Mouse (Mus musculus): ENCODE data around the gene Notch3. TPM values are rescaled to one million over a fixed set of nuclear protein-coding genes. Genes with fewer than 3 reads are reported as not detected.
"Not testable (repeated sequence)": the region's sequence is repeated elsewhere in the genome, so short reads cannot be mapped to it uniquely, and the experiment has no call there.

Gene Notch3
- polyA plus RNA-seq, 1 experiment: not detected

DNA sequence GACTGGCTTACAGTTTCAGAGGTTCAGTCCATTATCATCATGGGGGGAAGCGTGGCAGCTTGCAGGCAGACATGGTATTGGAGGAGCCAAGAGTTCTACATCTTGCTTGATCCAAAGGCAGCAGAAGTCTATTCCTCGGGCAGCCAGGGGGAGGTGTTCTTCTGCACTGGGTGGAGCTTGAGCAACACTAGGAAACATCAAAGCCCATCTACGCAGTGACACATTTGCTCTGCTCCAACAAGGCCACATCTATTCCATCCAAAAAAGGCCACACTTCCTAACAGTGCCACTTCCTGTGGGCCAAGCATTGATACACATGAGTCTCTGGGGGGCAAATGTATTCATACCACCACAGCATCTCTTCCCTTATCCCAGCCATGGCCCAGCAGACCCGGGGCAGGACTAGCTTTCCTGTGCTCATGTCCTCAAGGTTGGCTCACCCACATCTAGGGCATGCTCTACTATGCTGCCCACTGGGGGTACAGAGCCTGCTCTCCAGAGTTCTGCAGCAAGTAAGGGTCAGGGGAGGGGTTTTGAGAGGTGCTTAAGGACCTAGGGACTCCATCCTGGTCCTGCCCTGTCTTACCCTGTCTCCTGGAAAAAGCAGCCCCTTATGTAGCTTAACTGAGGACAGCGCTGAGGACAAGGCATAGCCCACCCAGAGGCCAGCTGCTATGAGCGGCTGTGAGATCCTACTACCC, 49.9 kb downstream of the Notch3 start:
- peaks cover 50% of the 10 kb centered on the region for H3K36me3 ChIP-seq (ENCODE audit: control insufficient read depth)
- no peak for TF ChIP-seq TAL1 (IDR thresholded peaks at IDR 0.05; ENCODE audit: low read length)
- TF ChIP-seq GATA1 (IDR thresholded peaks at IDR 0.05; ENCODE audit: low read length): no peak
- H3K4me1 ChIP-seq (ENCODE audit: control insufficient read depth): peaks cover 91% of the 10 kb centered on the region
- H3K9me3 ChIP-seq (ENCODE audit: control insufficient read depth, low read length): no peaks in the 10 kb centered on the region
- no peaks in the 10 kb centered on the region for H3K27me3 ChIP-seq (ENCODE audit: control insufficient read depth)
- peak overlapping the region; percentile 45 for H3K4me3 ChIP-seq (replicated peaks)

DNA sequence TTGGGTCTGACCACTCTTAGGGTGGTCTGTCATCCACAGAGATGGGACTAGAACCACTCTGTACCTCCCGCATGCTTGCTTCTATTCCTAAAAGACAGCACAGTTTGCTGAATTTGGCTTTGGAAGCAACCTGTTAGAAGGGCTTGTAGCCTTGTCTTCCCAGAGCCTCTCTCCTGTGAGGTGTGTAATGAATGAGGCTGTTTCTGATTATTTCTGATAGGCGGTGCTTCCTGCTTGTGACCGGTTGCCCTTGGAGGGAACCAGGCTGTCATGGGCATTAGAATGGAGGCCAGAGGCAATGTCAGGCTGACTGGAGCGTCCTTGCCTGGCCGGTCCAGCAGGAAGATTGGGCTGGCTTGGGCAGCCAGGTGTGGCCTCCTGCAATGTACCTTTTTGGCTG, 52.2 kb downstream of the Notch3 start:
- Histone ChIP-seq H3K4me1 (ENCODE audit: control insufficient read depth) (peaks cover 96% of the 10 kb centered on the region), H3K4me3 (replicated peaks) (peak overlapping the region; percentile 82), H3K36me3 (ENCODE audit: control insufficient read depth) (peaks cover 50% of the 10 kb centered on the region)
- not testable (repeated sequence) for H3K27me3 ChIP-seq (ENCODE audit: control insufficient read depth); H3K9me3 ChIP-seq (ENCODE audit: control insufficient read depth, low read length)

DNA sequence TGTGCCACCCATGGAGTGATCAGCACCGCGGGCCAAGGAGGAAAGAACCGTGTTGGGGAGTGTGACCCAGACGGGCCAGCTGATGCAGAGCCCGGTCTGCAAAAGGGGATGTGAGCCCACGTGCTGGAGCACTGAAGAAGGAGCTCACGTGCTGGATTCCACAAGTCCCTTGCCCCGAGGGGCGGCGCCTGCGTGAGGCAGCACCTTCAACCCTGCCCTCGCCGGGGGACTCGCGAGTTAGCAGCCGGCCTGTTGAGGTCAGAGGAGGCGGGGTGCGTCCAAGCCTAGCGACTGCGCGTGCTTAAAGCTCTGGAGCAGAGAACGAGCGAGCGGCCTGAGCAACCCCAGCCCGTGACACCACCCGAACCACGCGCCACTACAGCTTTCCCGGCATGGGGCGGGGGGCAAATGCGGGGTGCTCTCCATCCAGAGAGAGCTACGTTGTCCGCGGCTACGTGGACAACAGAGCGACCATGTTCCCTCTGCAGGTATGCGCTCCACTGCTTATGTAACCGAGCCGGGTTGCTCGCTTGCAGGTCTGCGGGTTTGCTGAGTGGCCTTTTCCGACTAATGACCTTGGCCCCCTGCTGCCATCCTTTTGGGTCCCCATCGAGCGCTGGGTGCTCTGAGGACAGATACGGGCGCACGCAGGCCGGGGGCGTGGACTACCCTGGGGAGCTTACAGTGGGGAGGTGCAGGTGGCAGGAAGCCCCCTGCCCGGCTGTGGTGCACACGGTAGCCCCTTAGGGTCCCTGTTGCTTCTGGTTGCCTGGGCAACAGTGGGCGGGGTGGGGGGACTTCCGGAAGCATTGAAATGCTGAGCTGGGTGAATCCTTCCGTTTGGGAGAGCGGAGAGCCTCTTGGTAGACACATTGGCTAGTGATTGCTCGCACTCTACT, 52.9 kb downstream of the Notch3 start:
- Histone ChIP-seq H3K36me3 (ENCODE audit: control insufficient read depth) (peaks cover 45% of the 10 kb centered on the region), H3K9me3 (ENCODE audit: control insufficient read depth, low read length) (no peaks in the 10 kb centered on the region), H3K4me3 (replicated peaks) (peak overlapping the region; percentile 82), H3K4me1 (ENCODE audit: control insufficient read depth) (peaks cover 97% of the 10 kb centered on the region), H3K27me3 (ENCODE audit: control insufficient read depth) (no peaks in the 10 kb centered on the region)
- no peak for TF ChIP-seq GATA1 (IDR thresholded peaks at IDR 0.05; ENCODE audit: low read length)

DNA sequence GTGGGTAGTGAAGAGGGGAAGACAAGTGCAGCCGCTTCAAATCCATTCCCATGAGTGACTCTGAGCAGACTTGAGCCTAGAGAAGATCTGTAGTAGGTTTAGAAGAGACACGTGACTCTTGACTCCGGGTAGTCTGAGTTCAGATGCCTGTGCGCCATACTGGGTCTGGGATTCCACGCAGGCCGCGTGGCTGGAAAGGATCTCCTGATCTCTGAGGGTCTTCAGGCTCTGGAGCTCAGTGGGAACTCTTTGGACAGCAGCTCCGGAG, 53.5 kb downstream of the Notch3 start:
- H3K4me3 ChIP-seq (replicated peaks): peak overlapping the region; percentile 82
- H3K4me1 ChIP-seq (ENCODE audit: control insufficient read depth): peaks cover 97% of the 10 kb centered on the region
- no peaks in the 10 kb centered on the region for H3K9me3 ChIP-seq (ENCODE audit: control insufficient read depth, low read length)
- TF ChIP-seq TAL1 (IDR thresholded peaks at IDR 0.05; ENCODE audit: low read length) (no peak), GATA1 (IDR thresholded peaks at IDR 0.05; ENCODE audit: low read length) (no peak)
- H3K36me3 ChIP-seq (ENCODE audit: control insufficient read depth): peaks cover 42% of the 10 kb centered on the region
- no peaks in the 10 kb centered on the region for H3K27me3 ChIP-seq (ENCODE audit: control insufficient read depth)

DNA sequence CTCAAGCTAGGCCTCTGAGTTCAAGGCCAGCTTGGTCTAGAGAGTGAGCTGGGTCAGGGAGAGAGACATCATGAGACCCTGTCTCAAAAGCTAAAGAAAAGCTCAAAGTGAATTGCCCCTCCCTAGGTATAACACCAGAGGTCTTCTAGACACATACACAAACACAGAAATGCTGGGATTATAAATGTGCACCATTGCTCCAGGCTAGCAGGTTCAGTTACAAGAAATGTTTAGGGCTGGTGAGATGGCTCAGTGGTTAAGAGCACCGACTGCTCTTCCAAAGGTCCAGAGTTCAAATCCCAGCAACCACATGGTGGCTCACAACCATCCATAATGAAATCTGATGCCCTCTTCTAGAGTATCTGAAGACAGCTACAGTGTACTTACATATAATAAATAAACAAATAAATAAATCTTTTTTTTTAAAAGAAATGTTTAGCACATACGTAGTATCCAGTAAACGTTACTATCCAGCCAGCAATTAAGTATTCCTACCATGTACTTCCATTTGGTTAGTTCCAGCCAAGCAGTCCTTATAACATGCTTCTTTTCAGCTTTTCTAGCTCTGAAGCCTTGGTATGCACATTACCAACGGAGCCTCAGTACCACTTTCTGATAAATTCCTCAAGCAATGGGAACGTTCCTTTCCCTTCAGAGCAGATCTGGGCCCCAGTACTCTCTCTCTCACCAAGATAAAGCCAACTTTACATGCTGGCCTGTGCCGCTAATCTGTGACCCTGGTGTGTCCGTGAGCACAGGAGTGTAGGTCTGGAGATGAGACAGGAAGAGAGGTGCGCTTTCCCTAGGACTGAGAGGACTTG, 54.0 kb downstream of the Notch3 start:
- H3K9me3 ChIP-seq (ENCODE audit: control insufficient read depth, low read length): no peaks in the 10 kb centered on the region
- H3K36me3 ChIP-seq (ENCODE audit: control insufficient read depth): peaks cover 42% of the 10 kb centered on the region
- H3K4me3 ChIP-seq (replicated peaks): peak overlapping the region; percentile 82
- no peaks in the 10 kb centered on the region for H3K27me3 ChIP-seq (ENCODE audit: control insufficient read depth)
- TF ChIP-seq GATA1 (IDR thresholded peaks at IDR 0.05; ENCODE audit: low read length): no peak
- no peak for TF ChIP-seq TAL1 (IDR thresholded peaks at IDR 0.05; ENCODE audit: low read length)
- H3K4me1 ChIP-seq (ENCODE audit: control insufficient read depth): peaks cover 97% of the 10 kb centered on the region

DNA sequence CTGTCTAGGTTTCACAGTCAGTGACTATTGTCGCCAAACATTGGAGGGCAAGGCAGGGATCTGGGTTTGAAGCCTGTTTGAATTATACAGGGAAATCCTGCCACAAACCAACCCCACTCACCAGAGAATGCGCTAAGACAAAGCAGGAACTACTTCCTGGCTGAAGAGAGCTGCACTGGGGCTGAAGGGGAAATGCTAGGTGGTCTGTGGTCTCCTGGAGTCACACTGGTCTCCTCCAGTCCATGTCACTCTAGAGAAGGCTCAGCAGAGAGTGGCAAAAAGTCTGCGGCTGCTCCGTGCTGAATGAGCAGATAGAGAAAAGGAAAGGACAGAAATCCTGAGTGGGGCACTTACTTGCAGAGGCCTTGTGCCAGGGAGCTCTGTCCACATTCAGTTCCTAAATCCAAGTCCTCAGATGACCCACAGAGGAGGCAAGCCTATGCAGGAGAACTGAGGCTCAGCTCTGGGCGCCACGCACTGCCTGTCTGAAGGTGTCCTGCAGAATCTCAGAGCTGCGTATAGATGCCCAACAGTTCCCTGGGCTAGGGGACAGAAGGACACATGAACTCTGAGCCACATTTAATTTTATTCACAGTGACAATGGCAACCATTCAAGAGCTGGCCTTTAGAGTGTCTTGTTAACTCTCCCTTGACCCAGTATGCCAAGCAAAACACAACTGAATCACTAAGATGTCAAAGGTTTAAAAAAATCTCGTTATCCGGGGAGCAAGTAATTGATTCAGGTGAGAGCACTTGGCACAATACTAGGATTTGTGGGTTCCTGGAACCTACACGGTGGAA, 55.5 kb downstream of the Notch3 start:
- H3K4me3 ChIP-seq (replicated peaks): peak overlapping the region; percentile 8
- TF ChIP-seq GATA1 (IDR thresholded peaks at IDR 0.05; ENCODE audit: low read length): no peak
- TF ChIP-seq TAL1 (IDR thresholded peaks at IDR 0.05; ENCODE audit: low read length): no peak

DNA sequence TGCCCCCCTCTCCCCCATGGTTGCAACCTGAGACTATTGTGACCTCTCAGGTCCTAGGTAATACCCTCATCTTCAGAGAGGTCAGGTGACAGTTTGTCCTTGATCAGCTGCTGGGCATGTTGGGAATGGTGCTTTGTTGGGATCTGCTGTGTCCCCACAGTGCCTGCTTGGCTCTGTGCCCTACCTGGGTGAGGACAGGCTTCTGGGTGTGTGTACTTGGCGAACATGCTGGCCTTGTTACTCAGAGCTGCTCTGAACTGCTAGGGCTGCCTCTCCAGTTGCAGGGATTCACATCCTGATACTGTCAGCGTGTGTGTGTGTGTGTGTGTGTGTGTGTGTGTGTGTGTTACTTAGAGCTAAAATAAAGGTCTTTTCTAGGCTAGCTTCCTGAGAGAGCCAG, 56.2 kb downstream of the Notch3 start:
- no peaks in the 10 kb centered on the region for H3K9me3 ChIP-seq (ENCODE audit: control insufficient read depth, low read length)
- H3K4me1 ChIP-seq (ENCODE audit: control insufficient read depth): peaks cover 96% of the 10 kb centered on the region
- TF ChIP-seq TAL1 (IDR thresholded peaks at IDR 0.05; ENCODE audit: low read length): no peak
- TF ChIP-seq GATA1 (IDR thresholded peaks at IDR 0.05; ENCODE audit: low read length): no peak
- H3K36me3 ChIP-seq (ENCODE audit: control insufficient read depth): peaks cover 27% of the 10 kb centered on the region
- no peak overlapping the region for H3K4me3 ChIP-seq (replicated peaks)
- no peaks in the 10 kb centered on the region for H3K27me3 ChIP-seq (ENCODE audit: control insufficient read depth)

More for the DNA sequence above, 55.5 kb downstream of the Notch3 start:
- Histone ChIP-seq H3K27me3 (ENCODE audit: control insufficient read depth) (no peaks in the 10 kb centered on the region), H3K36me3 (ENCODE audit: control insufficient read depth) (peaks cover 34% of the 10 kb centered on the region), H3K4me1 (ENCODE audit: control insufficient read depth) (peaks cover 97% of the 10 kb centered on the region), H3K9me3 (ENCODE audit: control insufficient read depth, low read length) (no peaks in the 10 kb centered on the region)

DNA sequence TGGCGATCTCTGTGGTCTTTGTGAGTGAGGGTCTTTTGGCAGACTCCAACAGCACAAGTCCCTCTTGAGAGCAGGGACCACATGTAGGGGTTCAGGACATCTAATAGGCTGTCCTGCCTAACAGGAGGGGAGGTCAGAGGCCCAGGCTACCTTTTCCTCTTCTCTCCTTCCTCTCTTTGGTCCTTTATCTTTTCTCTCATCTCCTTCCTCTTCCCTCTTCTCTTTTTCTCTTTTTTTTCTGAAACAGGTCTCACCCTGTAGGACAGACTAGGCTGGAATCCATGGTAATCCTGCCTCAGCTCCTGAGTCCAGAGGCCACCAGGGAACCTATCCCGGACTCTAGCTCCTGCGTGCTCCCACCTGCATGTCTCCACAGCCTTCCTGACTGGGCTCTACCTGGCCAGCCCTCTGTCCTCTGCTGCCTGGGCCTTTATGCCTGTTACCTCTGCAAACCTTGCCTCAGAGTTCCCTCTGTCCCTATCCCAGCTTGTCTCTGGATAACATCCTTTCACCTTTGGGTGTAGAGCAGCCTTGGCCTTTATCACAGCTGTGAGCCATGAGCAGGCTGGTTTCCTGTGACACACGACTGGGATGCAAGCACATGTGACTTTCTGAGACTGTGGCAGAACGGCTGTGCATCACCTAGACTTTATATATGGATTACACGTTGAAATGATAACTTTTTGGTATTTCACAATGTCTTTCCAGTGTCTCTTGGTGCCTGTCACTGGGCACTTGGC, 57.3 kb downstream of the Notch3 start:
- Histone ChIP-seq H3K27me3 (ENCODE audit: control insufficient read depth) (peaks cover 4% of the 10 kb centered on the region; the same call in 1 of the 2 replicates), H3K36me3 (ENCODE audit: control insufficient read depth) (peaks cover 21% of the 10 kb centered on the region), H3K4me3 (replicated peaks) (no peak overlapping the region), H3K4me1 (ENCODE audit: control insufficient read depth) (peaks cover 97% of the 10 kb centered on the region), H3K9me3 (ENCODE audit: control insufficient read depth, low read length) (no peaks in the 10 kb centered on the region)
- TF ChIP-seq GATA1 (IDR thresholded peaks at IDR 0.05; ENCODE audit: low read length): peak; percentile 53
- no peak for TF ChIP-seq TAL1 (IDR thresholded peaks at IDR 0.05; ENCODE audit: low read length)
